Mouse (Mus musculus) duodenum, adult 2 months (tissue): ENCODE data around the gene Pdk3. TPM values are rescaled to one million over a fixed set of nuclear protein-coding genes. Genes with fewer than 3 reads are reported as not detected.

ENCODE experiments used
- polyA plus RNA-seq: library from polyadenylated mRNA; depleted of rRNA; stranded (reverse); fragments of >200 nt; gene quantifications from 2 replicates; pipeline ENCODE4 v1.2.3, GENCODE M21; 2012; ENCODE audit warnings: low replicate concordance; rRNA removed

Pdk3 gene
- polyA plus RNA-seq = 7.2 and 22.0 TPM in 2 replicates

GRCm38 (mm10) chrX:93831561-93832336 is at the start of gene Pdk3:
Gene Pdk3 (minus strand): TSS chrX:93832201.

Other genes with a start within 250 kb of the Pdk3 start
- 0.08 and 0.26 TPM in 2 replicates for gene Pola1, start 200.0 kb downstream of the Pdk3 start, polyA plus RNA-seq
- 0.08 and 0.22 TPM in 2 replicates for gene Pcyt1b, start 177.3 kb downstream of the Pdk3 start, polyA plus RNA-seq
- not detected in 2 replicates for gene AU015836, start 136.5 kb upstream of the Pdk3 start, polyA plus RNA-seq